Comparison of ENCODE assay signal across 10 mouse cellular contexts in genomic region chr6:97409467-97410239, GRCm38 (mm10).
A peak's percentile ranks its signal among the peaks of the same experiment; 100 is the strongest.
DNase-seq lines count a peak whose midpoint lies in the region; ATAC-seq lines count a peak whose summit lies in the region.
"Had no signal": no experiment of that assay in that cellular context is flagged by ENCODE, and none has a peak within 500 bp of the region (broad histone marks: within the 10 kb centered on the region; RNA-seq: fewer than 3 reads in every experiment).

No protein-coding gene starts in this region.

- 20% methylated on average over 5 of the region's 5 CpGs for WGBS in hindbrain, embryonic 12.5 days
- 31% methylated on average over 5 of the region's 5 CpGs for WGBS in hindbrain, embryonic 16.5 days
- 30% methylated on average over 5 of the region's 5 CpGs for WGBS in embryonic facial prominence, embryonic 15.5 days
- WGBS in limb, embryonic 15.5 days: 30% methylated on average over 5 of the region's 5 CpGs

- H3K4me2 ChIP-seq in hindbrain, embryonic 12.5 days (replicated peaks): no peak overlapping the region
- no peak overlapping the region for H3K4me2 ChIP-seq in hindbrain, embryonic 16.5 days (ENCODE audit: low read length)
- no peak overlapping the region for H3K4me2 ChIP-seq in embryonic facial prominence, embryonic 15.5 days (replicated peaks)
- no peak overlapping the region for H3K4me2 ChIP-seq in limb, embryonic 15.5 days
- H3K4me2 ChIP-seq: hindbrain, embryonic 15.5 days had no signal

- no peaks in the 10 kb centered on the region for H3K27me3 ChIP-seq in hindbrain, embryonic 12.5 days
- no peaks in the 10 kb centered on the region for H3K27me3 ChIP-seq in hindbrain, embryonic 16.5 days (replicated peaks; ENCODE audit: control insufficient read depth, insufficient read depth, low read length)
- H3K27me3 ChIP-seq in embryonic facial prominence, embryonic 15.5 days: no peaks in the 10 kb centered on the region
- H3K27me3 ChIP-seq in limb, embryonic 15.5 days: no peaks in the 10 kb centered on the region
- H3K27me3 ChIP-seq: hindbrain, embryonic 15.5 days had no signal

- H3K4me3 ChIP-seq in hindbrain, embryonic 12.5 days: no peak overlapping the region
- H3K4me3 ChIP-seq in hindbrain, embryonic 16.5 days (ENCODE audit: low read length): no peak overlapping the region
- no peak overlapping the region for H3K4me3 ChIP-seq in embryonic facial prominence, embryonic 15.5 days (replicated peaks)
- H3K4me3 ChIP-seq in limb, embryonic 15.5 days: no peak overlapping the region
- H3K4me3 ChIP-seq: hindbrain, embryonic 15.5 days had no signal

- no peak overlapping the region for H3K9ac ChIP-seq in hindbrain, embryonic 12.5 days
- H3K9ac ChIP-seq in hindbrain, embryonic 16.5 days (ENCODE audit: low read depth, low read length): no peak overlapping the region
- H3K9ac ChIP-seq in embryonic facial prominence, embryonic 15.5 days: no peak overlapping the region
- H3K9ac ChIP-seq in limb, embryonic 15.5 days: no peak overlapping the region
- H3K9ac ChIP-seq: hindbrain, embryonic 15.5 days had no signal

- 0 out of 2 replicates have a peak overlapping the region, but pooled peaks have one; percentile 17 for H3K27ac ChIP-seq in hindbrain, embryonic 12.5 days
- H3K27ac ChIP-seq in hindbrain, embryonic 16.5 days (ENCODE audit: low read depth, low read length): no peak overlapping the region
- H3K27ac ChIP-seq in embryonic facial prominence, embryonic 15.5 days (replicated peaks): no peak overlapping the region; the same call in 1 of the 2 replicates
- no peak overlapping the region for H3K27ac ChIP-seq in limb, embryonic 15.5 days
- H3K27ac ChIP-seq: hindbrain, embryonic 15.5 days had no signal

- 0 out of 2 replicates have a peak, but pooled peaks cover 3% of the 10 kb centered on the region for H3K36me3 ChIP-seq in hindbrain, embryonic 12.5 days
- peaks cover 2% of the 10 kb centered on the region; the same call in 1 of the 2 replicates for H3K36me3 ChIP-seq in hindbrain, embryonic 16.5 days (ENCODE audit: control insufficient read depth, insufficient read depth, low read length)
- no peaks in the 10 kb centered on the region for H3K36me3 ChIP-seq in embryonic facial prominence, embryonic 15.5 days
- no peaks in the 10 kb centered on the region for H3K36me3 ChIP-seq in limb, embryonic 15.5 days
- H3K36me3 ChIP-seq: hindbrain, embryonic 15.5 days had no signal

- peak; percentile 73 for DNase-seq in 3T3-L1 (ENCODE audit: low read depth, low spot score)
- DNase-seq in spleen, postnatal 36 days (ENCODE audit: low spot score in 2 of 2): no peak
- DNase-seq in thymus, adult 18-20 months: no peak
- DNase-seq: cerebellum, adult 2 months; right cerebral cortex, adult 18-20 months had no signal

- H3K4me1 ChIP-seq in hindbrain, embryonic 12.5 days: peaks cover 13% of the 10 kb centered on the region; the same call in 1 of the 2 replicates
- no peaks in the 10 kb centered on the region for H3K4me1 ChIP-seq in hindbrain, embryonic 16.5 days (ENCODE audit: control insufficient read depth, insufficient read depth, low read depth, low read length)
- no peaks in the 10 kb centered on the region for H3K4me1 ChIP-seq in embryonic facial prominence, embryonic 15.5 days
- H3K4me1 ChIP-seq in limb, embryonic 15.5 days: peaks cover 6% of the 10 kb centered on the region; the same call in 1 of the 2 replicates
- H3K4me1 ChIP-seq: hindbrain, embryonic 15.5 days had no signal

- ATAC-seq in hindbrain, embryonic 12.5 days (ENCODE audit: low FRiP score): no peak
- no peak for ATAC-seq in hindbrain, embryonic 16.5 days
- ATAC-seq in embryonic facial prominence, embryonic 15.5 days (ENCODE audit: insufficient number of reproducible peaks, low FRiP score, low TSS enrichment, low read depth): peak; percentile 54; the same call in 1 of the 2 replicates
- peak; percentile 35; the same call in 1 of the 2 replicates for ATAC-seq in limb, embryonic 15.5 days (ENCODE audit: insufficient number of reproducible peaks, low FRiP score, low TSS enrichment, low read depth)

- H3K9me3 ChIP-seq in hindbrain, embryonic 12.5 days (replicated peaks): no peaks in the 10 kb centered on the region
- no peaks in the 10 kb centered on the region for H3K9me3 ChIP-seq in hindbrain, embryonic 16.5 days (ENCODE audit: control insufficient read depth, low read length)
- no peaks in the 10 kb centered on the region for H3K9me3 ChIP-seq in embryonic facial prominence, embryonic 15.5 days (replicated peaks)
- H3K9me3 ChIP-seq in limb, embryonic 15.5 days: no peaks in the 10 kb centered on the region
- H3K9me3 ChIP-seq: hindbrain, embryonic 15.5 days had no signal

Comparison
In these comparisons a context has a peak if more than half of its experiments do, and no peak if none do; other contexts are left out.
1. ATAC-seq: peak in embryonic facial prominence, embryonic 15.5 days (single experiment) and limb, embryonic 15.5 days (single experiment); none in hindbrain, embryonic 12.5 days (single experiment) and hindbrain, embryonic 16.5 days (single experiment).